Mouse (Mus musculus) neural tube, embryonic 11.5 days (tissue): ENCODE data around the gene Hs3st6. TPM values are rescaled to one million over a fixed set of nuclear protein-coding genes. Genes with fewer than 3 reads are reported as not detected.

ENCODE experiments used
- ATAC-seq: fragments of 200-750 bp; cut with Nextera tagmentation; 2 replicates; pipeline ENCODE4 v1.8.0; 2017; ENCODE audit warnings: moderate number of reproducible peaks, mild to moderate bottlenecking, moderate TSS enrichment, moderate library complexity; ENCODE audit not compliant: insufficient read depth, low FRiP score, low TSS enrichment
- DNase-seq: peaks from one replicate; pipeline ENCODE4 v3.0.0-alpha.2; 2015; ENCODE audit warnings: low spot score
- H3K27ac ChIP-seq: fragments of 300-500 bp; sonication (generic); 2 replicates; pipeline ENCODE4 v1.5.1; 2014; ENCODE audit warnings: low read depth, mild to moderate bottlenecking, low read length
- H3K27me3 ChIP-seq: fragments of 300-500 bp; sonication (generic); 2 replicates; pipeline ENCODE4 v1.6.1; 2014; ENCODE audit warnings: mild to moderate bottlenecking, low read length, mixed read lengths; ENCODE audit not compliant: control insufficient read depth, insufficient read depth
- H3K36me3 ChIP-seq: fragments of 300-500 bp; sonication (generic); 2 replicates; pipeline ENCODE4 v1.6.1; 2014; ENCODE audit warnings: mild to moderate bottlenecking, low read length, moderate library complexity, mixed read lengths; ENCODE audit not compliant: control insufficient read depth, insufficient read depth
- H3K4me1 ChIP-seq: fragments of 300-500 bp; sonication (generic); 2 replicates; pipeline ENCODE4 v1.6.1; 2014; ENCODE audit warnings: low read length, mixed read lengths; ENCODE audit not compliant: control insufficient read depth, insufficient read depth
- H3K4me2 ChIP-seq: fragments of 300-500 bp; sonication (generic); 2 replicates; pipeline ENCODE4 v1.6.1; 2014; ENCODE audit warnings: low read depth, mild to moderate bottlenecking, moderate library complexity
- H3K4me3 ChIP-seq: fragments of 300-500 bp; sonication (generic); 2 replicates; pipeline ENCODE4 v1.5.1; 2014; ENCODE audit warnings: low read depth, low read length
- H3K9ac ChIP-seq: fragments of 300-500 bp; sonication (generic); 2 replicates; pipeline ENCODE4 v1.6.1; 2014; ENCODE audit warnings: mild to moderate bottlenecking, low read length
- H3K9me3 ChIP-seq: fragments of 300-500 bp; sonication (generic); 2 replicates; pipeline ENCODE4 v1.6.1; 2016; ENCODE audit warnings: low read length; ENCODE audit not compliant: control insufficient read depth
- WGBS: fragments of 180-500 bp; shearing (Covaris S2); extraction: QIAGEN DNeasy Blood & Tissue Kit; methylation state at CpG from one replicate; pipeline ENCODE4 v1.1.7; 2014; 5-methylcytosine and 5-hydroxymethylcytosine counted together
- polyA plus RNA-seq: library from polyadenylated mRNA; unstranded; fragments of >200 nt; fragmentation: Nextera tagmentation; extraction: Ambion mirVana; gene quantifications from 2 replicates; pipeline ENCODE4 v1.2.1, GENCODE M21; 2014

Gene Hs3st6
- polyA plus RNA-seq, 1 experiment from 2014 or later = 0.81 TPM

DNA sequence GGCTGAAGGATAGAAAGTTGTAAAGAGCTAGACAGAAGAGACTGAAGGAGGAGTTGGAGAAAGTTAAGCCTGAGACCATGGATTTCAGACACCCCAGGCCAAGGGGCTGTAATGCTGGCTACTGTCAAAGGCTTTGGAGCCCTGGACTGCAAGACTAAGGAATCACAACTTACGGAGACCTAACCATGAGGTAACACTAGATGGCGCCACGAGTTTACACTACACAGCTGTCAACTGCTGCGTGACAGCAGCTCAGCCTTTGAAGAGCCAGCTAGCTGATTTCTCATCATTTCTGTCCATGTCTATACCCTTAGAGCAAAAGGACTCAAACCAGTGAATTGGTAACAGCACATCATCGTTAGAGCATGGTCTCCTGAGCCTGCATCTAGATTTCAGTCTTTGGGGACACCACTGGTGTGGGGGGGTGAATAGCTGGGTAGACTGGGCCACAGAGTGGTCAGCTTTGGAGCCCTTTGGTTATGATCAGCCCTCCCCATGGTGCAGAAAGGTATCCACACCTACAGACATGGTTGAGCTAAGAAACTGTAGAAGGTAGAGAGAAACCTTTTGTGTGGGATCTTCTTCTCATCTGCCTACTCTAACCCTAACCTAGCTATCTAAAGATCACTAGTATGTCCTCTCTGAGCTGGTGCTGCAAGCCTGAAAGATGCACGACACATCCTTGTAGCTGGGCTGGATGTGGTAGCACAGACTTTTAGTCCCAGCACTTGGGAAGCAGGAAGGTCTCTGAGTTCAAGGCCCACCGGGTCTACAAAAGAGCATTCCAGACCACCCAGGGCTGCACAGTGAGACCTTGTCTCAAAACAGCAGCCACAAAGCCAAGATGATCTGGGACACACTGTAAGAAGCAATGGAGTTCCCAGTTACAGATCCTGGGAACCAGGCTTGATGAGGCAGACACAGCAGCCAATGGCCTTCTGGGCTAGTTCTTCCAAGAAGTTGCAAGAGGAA, 7.0 kb upstream of the Hs3st6 start:
- no peaks in the 10 kb centered on the region for H3K9me3 ChIP-seq
- H3K27me3 ChIP-seq = no peaks in the 10 kb centered on the region
- DNase-seq (peak; percentile 83), ATAC-seq (peak; percentile 76)
- H3K9ac ChIP-seq = no peak overlapping the region
- no peaks in the 10 kb centered on the region for H3K4me1 ChIP-seq
- H3K27ac ChIP-seq = no peak overlapping the region
- no peak overlapping the region for H3K4me3 ChIP-seq
- no peak overlapping the region for H3K4me2 ChIP-seq
- no peaks in the 10 kb centered on the region for H3K36me3 ChIP-seq
- WGBS = 17% methylated on average over 7 of the region's 7 CpGs

DNA sequence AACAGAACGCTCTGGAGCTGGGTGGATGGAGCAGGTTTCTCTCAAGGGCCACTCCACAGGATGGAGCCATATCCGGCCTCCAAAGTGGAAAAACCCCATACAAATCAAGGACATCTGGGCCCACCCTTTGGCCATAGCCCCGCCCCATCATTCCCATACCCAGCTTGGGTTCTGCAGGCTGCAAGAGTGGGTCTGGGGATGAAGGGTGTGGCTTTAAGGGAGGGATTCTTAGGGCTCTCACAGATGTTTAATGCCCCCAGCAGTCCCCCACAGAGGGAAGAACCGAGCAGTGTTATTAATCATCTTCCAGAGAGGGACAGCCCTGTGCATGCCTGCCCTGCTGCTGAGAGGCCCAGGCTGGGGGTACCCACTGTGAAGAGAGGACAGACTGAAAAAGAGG, 5.8 kb upstream of the Hs3st6 start:
- Histone ChIP-seq H3K4me3 (no peak overlapping the region), H3K9me3 (no peaks in the 10 kb centered on the region), H3K27me3 (peaks cover 8% of the 10 kb centered on the region), H3K4me2 (no peak overlapping the region), H3K36me3 (no peaks in the 10 kb centered on the region), H3K27ac (no peak overlapping the region), H3K9ac (no peak overlapping the region), H3K4me1 (no peaks in the 10 kb centered on the region)
- ATAC-seq = no peak
- no peak for DNase-seq
- WGBS = 45% methylated on average over 4 of the region's 4 CpGs

DNA sequence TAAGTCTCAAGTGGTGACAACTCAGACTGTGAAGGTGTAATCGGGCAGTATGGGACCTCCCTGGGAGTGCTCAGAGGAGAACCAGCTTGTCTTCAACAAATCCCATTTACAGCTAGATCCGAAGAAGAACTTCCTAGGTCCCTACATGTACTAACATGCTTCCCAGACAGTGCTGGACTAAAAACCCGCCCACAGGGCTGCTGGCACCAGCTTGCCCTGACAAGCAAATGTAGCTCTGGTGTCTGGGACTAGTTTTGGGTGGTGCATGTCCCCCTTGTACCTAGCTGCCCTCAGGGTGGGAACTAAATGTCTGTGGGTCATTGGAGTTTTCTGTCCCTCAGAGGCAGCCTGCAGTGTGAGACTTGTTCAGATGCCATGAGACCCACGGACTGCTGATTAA, 1.3 kb upstream of the Hs3st6 start:
- no peak overlapping the region for H3K4me2 ChIP-seq

DNA sequence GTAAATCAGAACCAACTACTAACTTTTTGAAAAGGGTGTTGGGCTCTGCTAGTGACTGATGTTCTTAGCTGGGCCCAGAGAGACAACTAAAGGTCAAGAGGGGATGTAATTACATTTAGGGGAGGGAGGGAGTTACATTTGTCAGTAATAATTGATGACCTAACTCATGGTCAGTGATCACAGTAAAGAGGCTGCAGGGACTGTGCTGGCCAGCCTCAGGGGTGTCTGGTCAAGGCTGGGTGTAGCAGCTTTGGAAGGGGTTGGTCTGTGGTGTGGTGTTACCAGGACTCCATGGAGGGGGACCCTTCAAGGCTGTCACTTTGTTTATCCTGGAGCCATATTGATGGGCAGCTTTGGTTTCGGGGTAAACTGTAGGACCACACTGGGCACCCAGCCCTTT, 4.6 kb downstream of the Hs3st6 start:
- Histone ChIP-seq H3K36me3 (no peaks in the 10 kb centered on the region), H3K27me3 (peaks cover 39% of the 10 kb centered on the region), H3K9me3 (no peaks in the 10 kb centered on the region), H3K4me2 (no peak overlapping the region), H3K9ac (no peak overlapping the region), H3K4me1 (peaks cover 7% of the 10 kb centered on the region), H3K27ac (no peak overlapping the region), H3K4me3 (no peak overlapping the region)
- DNase-seq (no peak), ATAC-seq (no peak)
- 86% methylated on average over 1 of the region's 1 CpGs for WGBS

More for the DNA sequence above, 1.3 kb upstream of the Hs3st6 start:
- Histone ChIP-seq H3K9me3 (no peaks in the 10 kb centered on the region), H3K4me3 (no peak overlapping the region), H3K9ac (no peak overlapping the region), H3K27ac (no peak overlapping the region), H3K36me3 (no peaks in the 10 kb centered on the region), H3K27me3 (peaks cover 51% of the 10 kb centered on the region), H3K4me1 (peaks cover 10% of the 10 kb centered on the region)
- ATAC-seq (no peak), DNase-seq (no peak)
- 25% methylated on average over 4 of the region's 4 CpGs for WGBS

DNA sequence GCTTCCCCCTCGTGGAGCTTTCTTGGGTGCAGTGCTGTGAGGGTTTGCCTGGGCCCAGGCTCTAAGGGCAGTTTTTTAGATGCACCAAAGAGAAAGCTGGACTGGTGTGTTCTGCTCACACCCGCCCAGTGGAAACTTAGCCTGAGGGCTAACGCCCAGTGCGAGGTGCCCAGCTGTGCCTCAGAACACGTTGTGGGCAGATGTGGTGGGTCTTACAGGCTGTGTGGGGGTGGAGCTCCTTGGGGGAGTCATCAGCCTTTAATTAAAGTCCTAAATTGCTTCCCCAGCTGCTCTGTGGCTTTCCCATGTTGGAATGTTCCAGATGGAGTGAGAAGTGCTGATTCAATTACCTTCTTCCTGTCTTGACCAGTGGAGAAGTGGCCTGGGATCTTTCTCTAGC, 8.3 kb downstream of the Hs3st6 start:
- no peak overlapping the region for H3K27ac ChIP-seq
- peaks cover 2% of the 10 kb centered on the region; the same call in 1 of the 2 replicates for H3K27me3 ChIP-seq
- no peaks in the 10 kb centered on the region for H3K9me3 ChIP-seq
- no peak overlapping the region for H3K4me2 ChIP-seq
- H3K4me3 ChIP-seq = no peak overlapping the region
- no peak for DNase-seq
- H3K36me3 ChIP-seq = no peaks in the 10 kb centered on the region
- WGBS = 44% methylated on average over 5 of the region's 5 CpGs
- H3K4me1 ChIP-seq = no peaks in the 10 kb centered on the region
- no peak overlapping the region for H3K9ac ChIP-seq
- no peak for ATAC-seq

DNA sequence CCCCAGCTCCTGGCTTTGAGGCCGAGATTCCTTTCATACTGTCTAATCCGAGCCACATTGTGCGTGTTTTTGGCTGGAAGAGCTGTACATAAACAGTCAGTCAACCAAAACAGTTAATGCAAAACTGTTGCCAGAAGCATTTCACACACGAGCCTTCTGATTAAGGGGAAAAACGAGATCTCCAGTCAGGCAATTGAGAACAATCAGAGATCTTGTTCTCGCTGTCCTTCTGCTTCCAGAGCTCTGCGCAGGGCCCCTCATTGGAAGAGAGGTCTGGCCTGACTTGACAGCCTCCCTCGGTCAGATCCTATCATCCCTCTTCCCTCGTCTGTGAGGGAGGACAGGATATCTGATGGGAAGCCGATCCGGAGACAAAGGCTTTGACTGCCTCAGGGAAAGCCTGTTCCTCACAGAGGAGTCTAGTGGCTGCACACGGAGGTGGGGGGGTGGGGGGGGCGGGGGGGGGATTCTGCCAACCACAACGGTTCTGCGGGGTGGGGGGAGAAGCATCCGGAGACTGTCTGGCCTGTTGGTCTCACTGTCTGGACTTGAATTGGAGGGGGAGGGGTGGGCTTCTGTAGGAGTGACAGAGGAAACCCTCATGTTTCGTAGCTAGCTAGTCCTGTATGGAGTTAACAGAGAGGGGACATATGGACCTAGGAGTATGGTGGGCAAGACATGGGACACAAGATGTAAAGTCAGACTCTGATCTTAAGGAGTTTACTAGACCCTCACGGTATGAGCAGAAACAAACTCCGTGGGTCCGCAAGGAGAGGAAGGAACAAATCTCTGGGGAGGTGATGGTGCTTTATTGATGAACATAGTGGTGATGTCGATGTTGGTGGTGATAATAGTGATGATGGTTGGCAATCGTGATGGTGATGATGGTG, 12.5 kb downstream of the Hs3st6 start:
- Histone ChIP-seq H3K9ac (no peak overlapping the region), H3K4me3 (no peak overlapping the region), H3K36me3 (no peaks in the 10 kb centered on the region), H3K4me1 (no peaks in the 10 kb centered on the region), H3K27ac (no peak overlapping the region), H3K27me3 (no peaks in the 10 kb centered on the region), H3K4me2 (no peak overlapping the region), H3K9me3 (no peaks in the 10 kb centered on the region)
- DNase-seq = no peak
- WGBS = 61% methylated on average over 21 of the region's 22 CpGs
- ATAC-seq = no peak

DNA sequence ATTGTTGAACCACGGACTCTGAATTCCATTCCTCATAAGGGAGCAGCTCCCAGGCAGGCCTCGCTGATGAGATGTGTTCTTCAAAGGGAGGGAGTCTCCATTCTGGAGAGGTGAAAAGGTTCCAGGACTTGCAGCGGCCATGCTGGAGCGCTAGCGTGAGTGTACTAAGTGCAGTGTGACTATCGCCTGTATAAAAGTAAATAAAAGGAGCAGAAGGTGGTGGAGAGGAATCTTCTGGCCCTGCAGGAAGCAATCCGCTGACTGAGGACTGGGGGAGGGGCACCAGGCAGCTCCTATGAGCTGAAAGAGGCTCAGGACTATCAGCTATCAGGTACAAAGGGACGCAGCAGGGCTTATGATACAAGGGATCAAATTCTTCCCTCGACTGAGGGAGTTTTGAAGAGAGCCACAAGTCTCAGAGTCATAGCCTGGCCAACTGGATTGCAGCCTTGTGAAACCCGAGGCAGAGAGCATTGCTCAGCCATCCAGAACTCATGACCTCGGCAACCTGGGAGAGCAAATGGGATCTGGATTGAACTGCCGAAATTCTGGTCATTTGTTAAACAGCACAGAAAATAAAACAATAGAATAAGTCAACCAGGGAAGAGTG, 13.6 kb downstream of the Hs3st6 start:
- Histone ChIP-seq H3K36me3 (no peaks in the 10 kb centered on the region), H3K4me1 (no peaks in the 10 kb centered on the region), H3K27ac (no peak overlapping the region), H3K9me3 (no peaks in the 10 kb centered on the region), H3K9ac (no peak overlapping the region), H3K27me3 (no peaks in the 10 kb centered on the region), H3K4me2 (no peak overlapping the region), H3K4me3 (no peak overlapping the region)
- 33% methylated on average over 12 of the region's 12 CpGs for WGBS
- no peak for DNase-seq
- no peak for ATAC-seq

DNA sequence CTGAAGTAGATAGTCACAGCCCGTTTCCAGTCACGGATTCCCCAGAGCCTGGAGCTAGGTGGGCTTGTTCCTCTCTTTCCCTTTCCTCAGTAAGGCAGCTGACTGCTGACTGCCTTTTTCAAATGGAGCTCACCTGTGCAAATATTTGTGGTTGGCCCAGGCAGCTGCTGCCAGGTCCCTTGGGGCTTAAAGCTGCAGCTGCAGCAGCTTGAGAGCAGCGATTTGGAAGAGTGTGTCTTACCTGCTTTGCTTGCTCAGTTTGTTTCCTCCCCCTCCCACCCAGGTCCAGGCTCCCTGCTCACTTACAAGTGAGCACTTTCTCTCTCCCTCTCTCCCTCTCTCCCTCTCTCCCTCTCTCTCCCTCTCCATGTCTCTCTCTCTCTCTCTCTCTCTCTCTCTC, 16.4 kb downstream of the Hs3st6 start:
- no peaks in the 10 kb centered on the region for H3K36me3 ChIP-seq
- H3K9me3 ChIP-seq = no peaks in the 10 kb centered on the region
- no peaks in the 10 kb centered on the region for H3K4me1 ChIP-seq
- H3K27me3 ChIP-seq = no peaks in the 10 kb centered on the region
- no peak for ATAC-seq
- H3K27ac ChIP-seq = no peak overlapping the region
- WGBS = 37% methylated on average over 3 of the region's 3 CpGs
- no peak overlapping the region for H3K4me2 ChIP-seq
- no peak overlapping the region for H3K4me3 ChIP-seq
- H3K9ac ChIP-seq = no peak overlapping the region
- DNase-seq = no peak
